Mouse (Mus musculus) lung, embryonic 16.5 days (tissue): ENCODE data around the gene Cnbp. TPM values are rescaled to one million over a fixed set of nuclear protein-coding genes. Genes with fewer than 3 reads are reported as not detected.

Source experiments
- ATAC-seq: fragments of 200-750 bp; cut with Nextera tagmentation; 2 replicates; pipeline ENCODE4 v1.8.0; 2017; ENCODE audit warnings: low read depth, mild to moderate bottlenecking, moderate library complexity
- H3K27ac ChIP-seq: fragments of 300-500 bp; sonication (generic); 2 replicates; pipeline ENCODE4 v1.5.1; 2014; ENCODE audit warnings: mild to moderate bottlenecking, control low read depth, low read length
- H3K27me3 ChIP-seq: fragments of 300-500 bp; sonication (generic); 2 replicates; pipeline ENCODE4 v1.6.1; 2014; ENCODE audit warnings: low read depth, low read length, mixed read lengths; ENCODE audit not compliant: control insufficient read depth, insufficient read depth
- H3K36me3 ChIP-seq: fragments of 300-500 bp; sonication (generic); 2 replicates; pipeline ENCODE4 v1.6.1; 2014; ENCODE audit warnings: low read length; ENCODE audit not compliant: control insufficient read depth, insufficient read depth
- H3K4me1 ChIP-seq: fragments of 300-500 bp; sonication (generic); replicated peaks from 2 replicates; pipeline ENCODE4 v1.6.1; 2014; ENCODE audit warnings: low read length, mixed read lengths; ENCODE audit not compliant: control insufficient read depth, insufficient read depth
- H3K4me2 ChIP-seq: fragments of 300-500 bp; sonication (generic); 2 replicates; pipeline ENCODE4 v1.6.1; 2014; ENCODE audit warnings: low read depth, low read length, control low read depth
- H3K4me3 ChIP-seq: fragments of 300-500 bp; sonication (generic); 2 replicates; pipeline ENCODE4 v1.5.1; 2014; ENCODE audit warnings: mild to moderate bottlenecking, low read length, control low read depth
- H3K9ac ChIP-seq: fragments of 300-500 bp; sonication (generic); 2 replicates; pipeline ENCODE4 v1.6.1; 2014; ENCODE audit warnings: low read length, control low read depth
- H3K9me3 ChIP-seq: fragments of 300-500 bp; sonication (generic); 2 replicates; pipeline ENCODE4 v1.6.1; 2016; ENCODE audit warnings: low read length; ENCODE audit not compliant: control insufficient read depth
- WGBS: fragments of 180-500 bp; shearing (Covaris S2); extraction: QIAGEN DNeasy Blood & Tissue Kit; methylation state at CpG from one replicate; pipeline ENCODE4 v1.1.7; 2014; 5-methylcytosine and 5-hydroxymethylcytosine counted together
- polyA plus RNA-seq: library from polyadenylated mRNA; unstranded; fragments of >200 nt; fragmentation: Nextera tagmentation; extraction: Ambion mirVana; gene quantifications from 2 replicates; pipeline ENCODE4 v1.2.1, GENCODE M21; 2015

Gene Cnbp
- polyA plus RNA-seq, 1 experiment from 2014 or later = 994 TPM

- H3K4me3 ChIP-seq = no peak overlapping the region
- no peak for ATAC-seq
- H3K27me3 ChIP-seq = no peaks in the 10 kb centered on the region
- H3K27ac ChIP-seq = no peak overlapping the region
- no peak overlapping the region for H3K4me2 ChIP-seq
- peaks cover 10% of the 10 kb centered on the region for H3K4me1 ChIP-seq
- H3K36me3 ChIP-seq = 0 out of 2 replicates have a peak, but pooled peaks cover 2% of the 10 kb centered on the region
- WGBS = 73% methylated on average over 7 of the region's 7 CpGs
- H3K9ac ChIP-seq = no peak overlapping the region
- H3K9me3 ChIP-seq = no peaks in the 10 kb centered on the region
These were observed 46.0 kb downstream of the Cnbp start for GRCm38 (mm10) chr6:87804886-87805285.

GRCm38 (mm10) chr6:87804036-87804435 is 46.9 kb downstream of the Cnbp start:
- Histone ChIP-seq H3K27ac (no peak overlapping the region), H3K4me1 (peaks cover 4% of the 10 kb centered on the region; the same call in 1 of the 2 replicates), H3K27me3 (no peaks in the 10 kb centered on the region), H3K36me3 (0 out of 2 replicates have a peak, but pooled peaks cover 2% of the 10 kb centered on the region), H3K9ac (no peak overlapping the region), H3K4me2 (no peak overlapping the region), H3K9me3 (no peaks in the 10 kb centered on the region), H3K4me3 (no peak overlapping the region)
- ATAC-seq = no peak
- 79% methylated on average over 1 of the region's 1 CpGs for WGBS

GRCm38 (mm10) chr6:87802462-87802861 is 48.4 kb downstream of the Cnbp start:
- no peaks in the 10 kb centered on the region for H3K9me3 ChIP-seq
- WGBS = 78% methylated on average over 7 of the region's 7 CpGs
- no peak overlapping the region for H3K9ac ChIP-seq

GRCm38 (mm10) chr6:87799576-87799975 is 51.3 kb downstream of the Cnbp start:
- Histone ChIP-seq H3K27me3 (no peaks in the 10 kb centered on the region), H3K4me2 (no peak overlapping the region), H3K4me3 (no peak overlapping the region), H3K9ac (no peak overlapping the region), H3K9me3 (no peaks in the 10 kb centered on the region), H3K36me3 (0 out of 2 replicates have a peak, but pooled peaks cover 2% of the 10 kb centered on the region), H3K27ac (no peak overlapping the region), H3K4me1 (no peaks in the 10 kb centered on the region)
- no peak for ATAC-seq
- WGBS = 79% methylated on average over 6 of the region's 6 CpGs

More at GRCm38 (mm10) chr6:87802462-87802861, 48.4 kb downstream of the Cnbp start:
- 0 out of 2 replicates have a peak, but pooled peaks cover 2% of the 10 kb centered on the region for H3K36me3 ChIP-seq
- no peaks in the 10 kb centered on the region for H3K27me3 ChIP-seq
- no peaks in the 10 kb centered on the region for H3K4me1 ChIP-seq
- H3K4me3 ChIP-seq = no peak overlapping the region
- H3K27ac ChIP-seq = no peak overlapping the region
- H3K4me2 ChIP-seq = no peak overlapping the region
- ATAC-seq = no peak

GRCm38 (mm10) chr6:87797321-87797720 is 53.6 kb downstream of the Cnbp start:
- H3K27me3 ChIP-seq = no peaks in the 10 kb centered on the region
- peaks cover 5% of the 10 kb centered on the region for H3K36me3 ChIP-seq
- H3K4me1 ChIP-seq = no peaks in the 10 kb centered on the region
- ATAC-seq = no peak
- H3K27ac ChIP-seq = no peak overlapping the region
- no peak overlapping the region for H3K4me2 ChIP-seq
- no peaks in the 10 kb centered on the region for H3K9me3 ChIP-seq
- WGBS = 27% methylated on average over 2 of the region's 2 CpGs
- H3K9ac ChIP-seq = no peak overlapping the region
- H3K4me3 ChIP-seq = no peak overlapping the region

- WGBS = 85% methylated on average over 6 of the region's 6 CpGs
- H3K4me3 ChIP-seq = no peak overlapping the region
- H3K4me2 ChIP-seq = no peak overlapping the region
- no peak overlapping the region for H3K9ac ChIP-seq
- no peak overlapping the region for H3K27ac ChIP-seq
- no peaks in the 10 kb centered on the region for H3K4me1 ChIP-seq
- ATAC-seq = no peak
- H3K27me3 ChIP-seq = no peaks in the 10 kb centered on the region
- H3K36me3 ChIP-seq = peaks cover 9% of the 10 kb centered on the region
- H3K9me3 ChIP-seq = no peaks in the 10 kb centered on the region
These were observed 54.5 kb downstream of the Cnbp start for GRCm38 (mm10) chr6:87796251-87796880.

GRCm38 (mm10) chr6:87795385-87796150 is 55.3 kb downstream of the Cnbp start:
- H3K9me3 ChIP-seq = no peaks in the 10 kb centered on the region
- H3K4me1 ChIP-seq = no peaks in the 10 kb centered on the region
- no peak overlapping the region for H3K27ac ChIP-seq
- ATAC-seq = no peak
- WGBS = 73% methylated on average over 6 of the region's 6 CpGs
- no peak overlapping the region for H3K4me3 ChIP-seq
- peaks cover 9% of the 10 kb centered on the region for H3K36me3 ChIP-seq
- H3K4me2 ChIP-seq = no peak overlapping the region
- H3K9ac ChIP-seq = no peak overlapping the region
- no peaks in the 10 kb centered on the region for H3K27me3 ChIP-seq

- 90% methylated on average over 10 of the region's 10 CpGs for WGBS
These were observed 56.9 kb downstream of the Cnbp start for GRCm38 (mm10) chr6:87793821-87794510.

More at GRCm38 (mm10) chr6:87793821-87794510, 56.9 kb downstream of the Cnbp start:
- Histone ChIP-seq H3K9ac (no peak overlapping the region), H3K4me1 (peaks cover 7% of the 10 kb centered on the region), H3K4me3 (no peak overlapping the region), H3K36me3 (peaks cover 9% of the 10 kb centered on the region), H3K27ac (no peak overlapping the region), H3K27me3 (no peaks in the 10 kb centered on the region), H3K4me2 (no peak overlapping the region), H3K9me3 (no peaks in the 10 kb centered on the region)
- ATAC-seq = no peak
